ENCODE assay signal across 8 mouse cellular contexts in the genomic region with DNA sequence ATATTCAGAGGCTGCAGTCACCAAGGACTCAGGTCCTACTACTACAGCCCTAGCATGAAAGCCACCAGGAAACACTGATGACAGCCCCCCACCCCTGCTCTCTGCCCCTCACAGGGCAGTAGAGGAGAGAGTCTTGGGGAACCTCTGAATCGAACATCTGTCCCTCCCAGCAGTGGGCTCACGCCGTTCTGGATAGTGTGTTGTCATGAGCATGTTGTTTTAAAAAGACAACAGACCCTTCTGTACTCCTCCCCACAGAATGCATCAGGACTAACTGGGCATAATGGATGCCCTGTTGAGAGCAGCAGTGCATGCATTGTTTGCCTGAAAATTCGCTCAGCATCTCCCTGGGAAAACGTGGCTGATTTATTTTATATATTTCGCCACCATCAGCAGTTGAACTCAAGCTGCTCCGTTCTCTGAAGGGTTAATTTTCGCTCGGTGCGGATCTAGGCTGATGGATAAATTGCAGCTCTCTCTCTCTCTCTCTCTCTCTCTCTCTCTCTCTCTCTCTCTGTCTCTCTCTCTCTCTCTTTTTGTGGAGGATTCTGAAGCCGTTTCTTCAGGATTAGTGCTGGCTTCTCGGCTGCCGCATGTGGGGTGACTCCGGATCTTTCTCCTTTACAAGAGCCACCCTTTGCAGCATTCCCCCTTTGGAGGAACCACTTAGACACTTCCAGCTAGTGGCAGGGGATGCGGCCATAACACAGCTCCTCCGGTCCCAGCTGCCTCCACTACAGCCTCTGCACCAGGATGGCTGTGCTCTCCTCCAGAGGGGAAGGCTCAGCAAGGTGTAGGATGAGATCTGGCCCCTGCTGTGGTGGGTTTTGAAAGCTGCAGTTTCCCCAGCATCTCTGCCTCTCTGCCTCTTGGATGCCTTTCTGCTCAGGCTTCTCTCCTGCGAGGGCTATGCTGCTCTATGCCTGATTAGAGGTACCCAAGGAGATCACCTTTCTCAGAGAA.
DNase-seq lines count a peak whose midpoint lies in the region; ATAC-seq lines count a peak whose summit lies in the region.

No protein-coding gene starts in this region.

- H3K4me2 ChIP-seq in kidney, embryonic 14.5 days (replicated peaks; ENCODE audit: low read depth, low read length): peak overlapping the region; percentile 41
- H3K4me2 ChIP-seq in hindbrain, embryonic 13.5 days: peak overlapping the region; percentile 77

- peaks cover 13% of the 10 kb centered on the region for H3K4me1 ChIP-seq in kidney, embryonic 14.5 days (ENCODE audit: control insufficient read depth, insufficient read depth, low read length)
- peaks cover 70% of the 10 kb centered on the region for H3K4me1 ChIP-seq in hindbrain, embryonic 13.5 days (replicated peaks)

- DNase-seq in kidney, adult 9 months: no peak
- peak; percentile 73 to 78 for DNase-seq in cerebellum, postnatal 14 days
- DNase-seq in neural tube, embryonic 10.5 days (ENCODE audit: extremely low spot score, low spot score): peak; percentile 46
- DNase-seq in urinary bladder, adult 18-20 months (ENCODE audit: low spot score in 2 of 2): no peak
- no peak for DNase-seq in thymus, postnatal 36 days
- DNase-seq in lung, postnatal 36 days: no peak

- H3K27ac ChIP-seq in kidney, embryonic 14.5 days (ENCODE audit: low read depth, low read length): no peak overlapping the region
- H3K27ac ChIP-seq in hindbrain, embryonic 13.5 days: peak overlapping the region; percentile 97

- H3K9ac ChIP-seq in kidney, embryonic 14.5 days (ENCODE audit: low read depth, low read length): peak overlapping the region; percentile 31; the same call in 1 of the 2 replicates
- peak overlapping the region; percentile 85 for H3K9ac ChIP-seq in hindbrain, embryonic 13.5 days

- WGBS in kidney, embryonic 14.5 days: 6% methylated on average over 17 of the region's 17 CpGs
- 4% methylated on average over 17 of the region's 17 CpGs for WGBS in hindbrain, embryonic 13.5 days

- H3K4me3 ChIP-seq in kidney, embryonic 14.5 days (ENCODE audit: low read length): peak overlapping the region; percentile 14; the same call in 1 of the 2 replicates
- peak overlapping the region; percentile 50 for H3K4me3 ChIP-seq in hindbrain, embryonic 13.5 days

- no peaks in the 10 kb centered on the region for H3K36me3 ChIP-seq in kidney, embryonic 14.5 days (ENCODE audit: control insufficient read depth, insufficient read depth, low read length)
- no peaks in the 10 kb centered on the region for H3K36me3 ChIP-seq in hindbrain, embryonic 13.5 days

- peak; percentile 39 for ATAC-seq in kidney, embryonic 14.5 days (ENCODE audit: low FRiP score, low TSS enrichment)
- peak; percentile 76 for ATAC-seq in hindbrain, embryonic 13.5 days (ENCODE audit: low FRiP score)

- no peaks in the 10 kb centered on the region for H3K9me3 ChIP-seq in kidney, embryonic 14.5 days (ENCODE audit: control insufficient read depth, low read length)
- no peaks in the 10 kb centered on the region for H3K9me3 ChIP-seq in hindbrain, embryonic 13.5 days

- H3K27me3 ChIP-seq in kidney, embryonic 14.5 days (ENCODE audit: control insufficient read depth, insufficient read depth, low read length): no peaks in the 10 kb centered on the region
- no peaks in the 10 kb centered on the region for H3K27me3 ChIP-seq in hindbrain, embryonic 13.5 days

Comparison
In these comparisons a context has a peak if more than half of its experiments do, and no peak if none do; other contexts are left out.
1. DNase-seq: peak in cerebellum, postnatal 14 days (2 of 2) and neural tube, embryonic 10.5 days (single experiment); none in kidney, adult 9 months (single experiment), urinary bladder, adult 18-20 months (0 of 2), thymus, postnatal 36 days (0 of 2) and lung, postnatal 36 days (single experiment).